Mouse (Mus musculus) midbrain, postnatal 0 days (tissue): ENCODE data around the gene Rxfp2. TPM values are rescaled to one million over a fixed set of nuclear protein-coding genes. Genes with fewer than 3 reads are reported as not detected.

Experiments used
- ATAC-seq: fragments of 200-750 bp; cut with Nextera tagmentation; 2 replicates; pipeline ENCODE4 v1.8.0; 2017; ENCODE audit warnings: moderate number of reproducible peaks, mild to moderate bottlenecking, moderate TSS enrichment, moderate library complexity; ENCODE audit not compliant: low FRiP score
- DNase-seq: peaks from one replicate; pipeline ENCODE4 v3.0.0-alpha.2; 2015; ENCODE audit warnings: low spot score
- H3K27ac ChIP-seq: fragments of 300-500 bp; sonication (generic); 2 replicates; pipeline ENCODE4 v1.5.1; 2014; ENCODE audit warnings: low read depth, mild to moderate bottlenecking, low read length, mixed read lengths
- H3K27me3 ChIP-seq: fragments of 300-500 bp; sonication (generic); 2 replicates; pipeline ENCODE4 v1.6.1; 2014; ENCODE audit warnings: low read length, control low read depth, mixed read lengths; ENCODE audit not compliant: insufficient read depth
- H3K36me3 ChIP-seq: fragments of 300-500 bp; sonication (generic); 2 replicates; pipeline ENCODE4 v1.6.1; 2014; ENCODE audit warnings: low read length, control low read depth, mixed read lengths; ENCODE audit not compliant: insufficient read depth
- H3K4me1 ChIP-seq: fragments of 300-500 bp; sonication (generic); 2 replicates; pipeline ENCODE4 v1.6.1; 2014; ENCODE audit warnings: mild to moderate bottlenecking, control low read depth, antibody characterized with exemption, low read length, mixed read lengths; ENCODE audit not compliant: insufficient read depth
- H3K4me2 ChIP-seq: fragments of 300-500 bp; sonication (generic); 2 replicates; pipeline ENCODE4 v1.6.1; 2014; ENCODE audit warnings: low read depth, mild to moderate bottlenecking, low read length, mixed read lengths; ENCODE audit not compliant: poor library complexity, severe bottlenecking
- H3K4me3 ChIP-seq: fragments of 300-500 bp; sonication (generic); 2 replicates; pipeline ENCODE4 v1.5.1; 2014; ENCODE audit warnings: low read depth, mild to moderate bottlenecking, low read length, moderate library complexity
- H3K9ac ChIP-seq: fragments of 300-500 bp; sonication (generic); replicated peaks from 2 replicates; pipeline ENCODE4 v1.6.1; 2014; ENCODE audit warnings: mild to moderate bottlenecking, low read length, moderate library complexity, mixed read lengths; ENCODE audit not compliant: poor library complexity, severe bottlenecking
- H3K9me3 ChIP-seq: fragments of 300-500 bp; sonication (generic); 2 replicates; pipeline ENCODE4 v1.6.1; 2016; ENCODE audit warnings: low read length, control low read depth
- CTCF ChIP-seq: IDR thresholded peaks from 2 replicates; pipeline ENCODE4 v1.5.1; 2016; ENCODE audit warnings: antibody characterized with exemption, mild to moderate bottlenecking
- WGBS: fragments of 180-500 bp; shearing (Covaris S2); extraction: QIAGEN DNeasy Blood & Tissue Kit; methylation state at CpG from one replicate; pipeline ENCODE4 v1.1.7; 2014; 5-methylcytosine and 5-hydroxymethylcytosine counted together
- polyA plus RNA-seq: library from polyadenylated mRNA; unstranded; fragments of >200 nt; fragmentation: Nextera tagmentation; extraction: Ambion mirVana; gene quantifications from 2 replicates; pipeline ENCODE4 v1.2.1, GENCODE M21; 2015
- total RNA-seq: library from RNA; depleted of rRNA; stranded (reverse); fragments of >200 nt; gene quantifications from 2 replicates; pipeline ENCODE4 v1.2.3, GENCODE M21; 2014

The Rxfp2 gene
- total and polyA plus RNA-seq, 2 experiments from 2014 or later = 0.38 to 1.6 TPM

DNA sequence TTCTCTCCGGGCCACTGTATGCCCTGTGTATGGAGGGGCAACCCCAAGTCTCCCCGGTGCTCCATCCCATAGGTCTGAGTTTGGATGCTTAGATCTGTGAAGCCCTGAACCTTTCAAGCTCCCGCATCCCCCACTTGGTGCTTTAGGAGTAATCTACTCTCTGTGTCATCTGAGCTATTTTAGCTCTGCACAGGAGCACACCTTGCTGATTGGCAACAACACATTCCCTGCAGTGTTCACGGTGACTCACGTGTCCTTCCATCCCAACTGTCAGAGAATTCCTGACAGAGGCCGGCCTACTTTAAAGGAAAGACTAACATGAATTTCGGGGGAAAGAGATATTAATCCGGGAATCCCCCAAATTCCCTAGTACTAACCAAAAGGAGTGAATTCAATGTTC, 102.2 kb downstream of the Rxfp2 start:
- no peak overlapping the region for H3K4me2 ChIP-seq
- H3K27me3 ChIP-seq = no peaks in the 10 kb centered on the region
- H3K4me1 ChIP-seq = peaks cover 3% of the 10 kb centered on the region; the same call in 1 of the 2 replicates
- no peak overlapping the region for H3K9ac ChIP-seq
- DNase-seq (no peak), ATAC-seq (no peak)
- H3K36me3 ChIP-seq = no peaks in the 10 kb centered on the region
- WGBS = 94% methylated on average over 8 of the region's 8 CpGs
- no peak overlapping the region for H3K4me3 ChIP-seq
- TF ChIP-seq CTCF = no peak
- no peak overlapping the region for H3K27ac ChIP-seq
- H3K9me3 ChIP-seq = no peaks in the 10 kb centered on the region

DNA sequence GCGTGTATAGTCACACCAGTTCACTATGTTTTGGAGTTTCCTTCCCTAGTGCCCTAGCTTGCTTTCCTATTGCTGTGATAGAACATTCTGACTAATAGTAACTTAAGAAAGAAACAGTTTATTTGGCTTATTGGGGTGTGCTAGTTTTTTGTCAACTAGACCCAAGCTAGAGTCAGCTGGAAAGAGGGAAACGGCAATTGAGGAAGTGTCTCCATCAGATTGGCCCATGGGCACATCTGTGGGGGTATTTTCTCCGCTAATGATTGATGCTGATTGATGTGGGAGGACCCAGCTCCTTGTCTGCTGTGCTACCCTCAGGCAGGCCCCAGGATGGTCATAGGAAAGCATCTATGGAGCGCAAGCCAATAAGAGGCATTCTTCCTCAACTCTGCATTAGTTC, 103.6 kb downstream of the Rxfp2 start:
- TF ChIP-seq CTCF = no peak
- Histone ChIP-seq H3K4me1 (peaks cover 3% of the 10 kb centered on the region; the same call in 1 of the 2 replicates), H3K27ac (no peak overlapping the region), H3K4me3 (no peak overlapping the region), H3K27me3 (no peaks in the 10 kb centered on the region), H3K9me3 (no peaks in the 10 kb centered on the region), H3K36me3 (no peaks in the 10 kb centered on the region), H3K9ac (no peak overlapping the region), H3K4me2 (no peak overlapping the region)
- DNase-seq (no peak), ATAC-seq (no peak)
- 88% methylated on average over 4 of the region's 4 CpGs for WGBS

DNA sequence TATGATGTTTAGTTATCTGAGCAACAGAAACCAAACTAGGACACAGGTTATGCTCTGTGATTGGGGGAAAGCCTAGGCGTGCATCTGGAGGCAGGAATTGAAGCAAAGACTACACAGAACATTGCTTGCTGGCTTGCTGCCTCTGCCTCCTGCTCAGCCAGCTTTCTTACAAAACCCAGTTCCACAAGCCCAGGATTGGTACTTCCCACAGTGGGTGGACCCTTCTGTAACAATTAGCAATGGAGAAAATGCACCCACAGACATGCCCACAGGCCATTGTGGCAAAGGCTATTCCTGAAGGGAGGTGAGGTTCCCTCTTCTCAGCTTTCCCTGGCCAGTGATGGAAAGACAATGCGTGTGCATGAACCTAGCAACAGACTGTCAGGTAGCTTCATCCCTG, 104.1 kb downstream of the Rxfp2 start:
- no peak for TF ChIP-seq CTCF
- ATAC-seq (no peak), DNase-seq (no peak)
- Histone ChIP-seq H3K4me2 (no peak overlapping the region), H3K9me3 (no peaks in the 10 kb centered on the region), H3K4me1 (peaks cover 3% of the 10 kb centered on the region; the same call in 1 of the 2 replicates), H3K27ac (no peak overlapping the region), H3K27me3 (no peaks in the 10 kb centered on the region), H3K4me3 (no peak overlapping the region), H3K9ac (no peak overlapping the region), H3K36me3 (no peaks in the 10 kb centered on the region)
- whole genome bisulfite sequencing = 88% methylated on average over 2 of the region's 2 CpGs

DNA sequence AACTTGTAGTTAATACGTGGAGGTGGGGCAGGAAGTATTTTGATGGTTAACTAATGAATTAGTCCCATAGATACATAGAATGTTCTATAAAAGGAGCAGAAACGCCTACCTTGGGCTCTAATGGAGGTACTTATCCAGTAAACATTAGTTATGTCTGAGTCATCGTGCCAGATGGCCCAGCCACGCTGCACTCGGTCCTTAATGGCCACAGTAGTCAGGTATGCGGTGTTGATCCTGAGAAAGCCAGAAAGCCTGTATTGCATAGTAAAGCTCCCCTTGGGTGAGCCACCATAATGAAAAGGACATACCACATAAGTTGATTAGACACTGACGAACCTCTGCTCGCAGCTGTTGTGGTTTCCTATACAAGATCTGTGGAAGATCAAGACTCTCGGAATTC, 107.4 kb downstream of the Rxfp2 start:
- Histone ChIP-seq H3K4me3 (no peak overlapping the region), H3K4me1 (no peaks in the 10 kb centered on the region), H3K36me3 (no peaks in the 10 kb centered on the region), H3K9ac (no peak overlapping the region), H3K27me3 (no peaks in the 10 kb centered on the region), H3K4me2 (no peak overlapping the region), H3K9me3 (no peaks in the 10 kb centered on the region), H3K27ac (no peak overlapping the region)
- no peak for DNase-seq
- ATAC-seq = no peak
- no peak for TF ChIP-seq CTCF
- 90% methylated on average over 9 of the region's 9 CpGs for WGBS

DNA sequence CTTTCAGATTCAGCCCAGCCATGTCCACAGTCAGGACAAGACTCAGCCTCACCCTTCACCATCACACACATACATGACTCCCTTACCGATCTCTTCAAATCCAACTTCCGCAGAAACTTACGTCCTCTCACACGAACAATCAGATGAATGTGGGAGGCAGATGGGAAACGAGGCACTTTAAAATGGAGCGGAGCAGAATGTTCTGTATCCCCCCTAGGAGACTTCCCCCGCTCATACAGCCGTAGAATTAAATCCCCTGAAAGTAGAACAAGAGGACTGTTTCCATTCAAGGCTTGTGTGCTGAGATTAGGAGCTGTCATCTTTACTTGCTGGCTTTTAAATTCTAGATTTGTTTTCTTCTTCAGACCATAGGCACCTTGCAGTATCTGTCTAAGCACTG, 110.0 kb downstream of the Rxfp2 start:
- H3K9ac ChIP-seq = no peak overlapping the region
- no peak overlapping the region for H3K4me3 ChIP-seq
- no peaks in the 10 kb centered on the region for H3K4me1 ChIP-seq
- DNase-seq (no peak), ATAC-seq (no peak)
- no peaks in the 10 kb centered on the region for H3K9me3 ChIP-seq
- H3K27me3 ChIP-seq = no peaks in the 10 kb centered on the region
- 66% methylated on average over 8 of the region's 8 CpGs for WGBS
- no peaks in the 10 kb centered on the region for H3K36me3 ChIP-seq
- no peak overlapping the region for H3K27ac ChIP-seq
- no peak for TF ChIP-seq CTCF
- no peak overlapping the region for H3K4me2 ChIP-seq

GRCm38 (mm10) chr5:150130144-150130543, 111.7 kb downstream of the Rxfp2 start:
- DNase-seq = peak; percentile 31
- Histone ChIP-seq H3K9me3 (no peaks in the 10 kb centered on the region), H3K4me1 (no peaks in the 10 kb centered on the region), H3K27ac (no peak overlapping the region), H3K4me3 (no peak overlapping the region), H3K9ac (no peak overlapping the region), H3K27me3 (no peaks in the 10 kb centered on the region), H3K36me3 (no peaks in the 10 kb centered on the region), H3K4me2 (no peak overlapping the region)
- 71% methylated on average over 7 of the region's 7 CpGs for WGBS
- no peak for ATAC-seq
- TF ChIP-seq CTCF = no peak
